Mouse (Mus musculus): ENCODE results near the gene Prkn. TPM values are rescaled to one million over a fixed set of nuclear protein-coding genes. Genes with fewer than 3 reads are reported as not detected.

Gene Prkn
- polyA plus RNA-seq, 1 experiment from 2014 or later: 0.96 TPM

- TF ChIP-seq CTCF (IDR thresholded peaks at IDR 0.05; ENCODE audit: low read depth): no peak
- no peak overlapping the region for H3K9ac ChIP-seq (ENCODE audit: low read depth, low read length)
- H3K27me3 ChIP-seq (replicated peaks; ENCODE audit: control insufficient read depth, insufficient read depth, low read length): no peaks in the 10 kb centered on the region
- no peaks in the 10 kb centered on the region for H3K9me3 ChIP-seq (ENCODE audit: control insufficient read depth)
- H3K4me3 ChIP-seq (ENCODE audit: low read depth, low read length): no peak overlapping the region
- H3K4me2 ChIP-seq (replicated peaks; ENCODE audit: low read depth): no peak overlapping the region
- H3K4me1 ChIP-seq (replicated peaks; ENCODE audit: control insufficient read depth, insufficient read depth, low read length): no peaks in the 10 kb centered on the region
- 35% methylated on average over 5 of the region's 5 CpGs for WGBS
- no peak overlapping the region for H3K27ac ChIP-seq (ENCODE audit: low read depth, low read length)
- peak; percentile 56; the same call in 1 of the 2 replicates for ATAC-seq
- no peaks in the 10 kb centered on the region for H3K36me3 ChIP-seq (ENCODE audit: control insufficient read depth, insufficient read depth)
Measured at GRCm38 (mm10) chr17:12037065-12037464, 1196.9 kb downstream of the Prkn start.

- Histone ChIP-seq H3K4me1 (replicated peaks; ENCODE audit: control insufficient read depth, insufficient read depth, low read length) (no peaks in the 10 kb centered on the region), H3K36me3 (ENCODE audit: control insufficient read depth, insufficient read depth) (no peaks in the 10 kb centered on the region), H3K9ac (ENCODE audit: low read depth, low read length) (no peak overlapping the region), H3K27me3 (replicated peaks; ENCODE audit: control insufficient read depth, insufficient read depth, low read length) (no peaks in the 10 kb centered on the region), H3K9me3 (ENCODE audit: control insufficient read depth) (no peaks in the 10 kb centered on the region), H3K4me3 (ENCODE audit: low read depth, low read length) (no peak overlapping the region), H3K27ac (ENCODE audit: low read depth, low read length) (no peak overlapping the region), H3K4me2 (replicated peaks; ENCODE audit: low read depth) (no peak overlapping the region)
- no peak for TF ChIP-seq CTCF (IDR thresholded peaks at IDR 0.05; ENCODE audit: low read depth)
- no peak for ATAC-seq
- 69% methylated on average over 2 of the region's 2 CpGs for WGBS
Measured at GRCm38 (mm10) chr17:12037574-12037973, 1197.4 kb downstream of the Prkn start.

DNA sequence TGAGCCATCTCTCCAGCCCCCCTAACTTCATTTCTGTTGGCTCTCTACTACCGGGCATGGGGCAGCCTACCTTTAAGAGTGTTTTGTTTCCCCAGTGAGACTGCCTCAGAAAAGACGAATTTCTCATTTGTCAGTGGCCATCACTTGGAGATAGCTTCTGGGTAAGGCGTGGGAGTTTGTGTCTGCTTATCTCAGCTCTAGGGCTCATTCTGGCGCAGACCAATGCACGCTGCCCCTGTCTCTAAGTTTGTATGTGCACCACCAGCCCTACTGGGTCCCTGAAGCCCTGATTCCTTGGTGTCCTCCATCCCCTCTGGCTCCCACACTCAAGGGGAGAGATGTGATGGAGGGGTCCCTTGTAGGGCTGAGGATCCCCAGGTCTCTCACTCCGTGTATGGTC lies 1198.3 kb downstream of the Prkn start:
- no peak overlapping the region for H3K4me3 ChIP-seq (ENCODE audit: low read depth, low read length)
- TF ChIP-seq CTCF (IDR thresholded peaks at IDR 0.05; ENCODE audit: low read depth): no peak

GRCm38 (mm10) chr17:12039188-12039587 lies 1199.0 kb downstream of the Prkn start:
- no peaks in the 10 kb centered on the region for H3K9me3 ChIP-seq (ENCODE audit: control insufficient read depth)
- H3K36me3 ChIP-seq (ENCODE audit: control insufficient read depth, insufficient read depth): no peaks in the 10 kb centered on the region
- no peaks in the 10 kb centered on the region for H3K27me3 ChIP-seq (replicated peaks; ENCODE audit: control insufficient read depth, insufficient read depth, low read length)
- no peak overlapping the region for H3K4me2 ChIP-seq (replicated peaks; ENCODE audit: low read depth)
- peak; percentile 99 for TF ChIP-seq CTCF (IDR thresholded peaks at IDR 0.05; ENCODE audit: low read depth)
- H3K4me3 ChIP-seq (ENCODE audit: low read depth, low read length): no peak overlapping the region
- no peaks in the 10 kb centered on the region for H3K4me1 ChIP-seq (replicated peaks; ENCODE audit: control insufficient read depth, insufficient read depth, low read length)
- H3K27ac ChIP-seq (ENCODE audit: low read depth, low read length): no peak overlapping the region
- H3K9ac ChIP-seq (ENCODE audit: low read depth, low read length): no peak overlapping the region
- 2% methylated on average over 9 of the region's 9 CpGs for WGBS
- ATAC-seq: no peak

More for the DNA sequence above, 1198.3 kb downstream of the Prkn start:
- H3K27ac ChIP-seq (ENCODE audit: low read depth, low read length): no peak overlapping the region
- 62% methylated on average over 6 of the region's 6 CpGs for WGBS
- H3K9ac ChIP-seq (ENCODE audit: low read depth, low read length): no peak overlapping the region
- ATAC-seq: no peak
- no peaks in the 10 kb centered on the region for H3K9me3 ChIP-seq (ENCODE audit: control insufficient read depth)
- H3K4me2 ChIP-seq (replicated peaks; ENCODE audit: low read depth): no peak overlapping the region
- no peaks in the 10 kb centered on the region for H3K36me3 ChIP-seq (ENCODE audit: control insufficient read depth, insufficient read depth)
- H3K27me3 ChIP-seq (replicated peaks; ENCODE audit: control insufficient read depth, insufficient read depth, low read length): no peaks in the 10 kb centered on the region
- H3K4me1 ChIP-seq (replicated peaks; ENCODE audit: control insufficient read depth, insufficient read depth, low read length): no peaks in the 10 kb centered on the region

- H3K27me3 ChIP-seq (replicated peaks; ENCODE audit: control insufficient read depth, insufficient read depth, low read length): no peaks in the 10 kb centered on the region
- no peak overlapping the region for H3K9ac ChIP-seq (ENCODE audit: low read depth, low read length)
- H3K4me1 ChIP-seq (replicated peaks; ENCODE audit: control insufficient read depth, insufficient read depth, low read length): no peaks in the 10 kb centered on the region
- no peak for ATAC-seq
- 51% methylated on average over 3 of the region's 3 CpGs for WGBS
- no peak overlapping the region for H3K27ac ChIP-seq (ENCODE audit: low read depth, low read length)
- H3K36me3 ChIP-seq (ENCODE audit: control insufficient read depth, insufficient read depth): no peaks in the 10 kb centered on the region
- H3K4me3 ChIP-seq (ENCODE audit: low read depth, low read length): no peak overlapping the region
- H3K9me3 ChIP-seq (ENCODE audit: control insufficient read depth): no peaks in the 10 kb centered on the region
- no peak overlapping the region for H3K4me2 ChIP-seq (replicated peaks; ENCODE audit: low read depth)
- TF ChIP-seq CTCF (IDR thresholded peaks at IDR 0.05; ENCODE audit: low read depth): no peak
Measured at GRCm38 (mm10) chr17:12039922-12040321, 1199.7 kb downstream of the Prkn start.

DNA sequence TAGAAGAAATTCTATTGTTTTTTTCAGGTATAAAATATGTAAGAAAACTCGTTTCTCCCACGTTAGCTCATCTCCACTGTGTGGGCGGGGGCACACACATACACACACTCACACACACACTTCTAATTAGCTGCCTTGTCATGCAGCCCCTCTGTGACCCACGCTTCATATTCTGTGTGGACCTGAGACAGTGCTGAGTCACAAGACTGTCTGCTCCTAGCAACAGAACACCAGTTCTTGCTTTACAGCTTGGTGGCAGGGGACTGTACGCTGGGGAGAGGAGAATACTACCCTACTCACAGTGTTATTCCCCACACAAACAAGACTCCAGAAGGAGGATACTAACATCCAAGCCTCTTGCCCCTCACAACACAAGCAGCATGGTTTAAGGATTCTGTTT lies 1200.4 kb downstream of the Prkn start:
- no peak overlapping the region for H3K27ac ChIP-seq (ENCODE audit: low read depth, low read length)
- H3K4me1 ChIP-seq (replicated peaks; ENCODE audit: control insufficient read depth, insufficient read depth, low read length): no peaks in the 10 kb centered on the region
- H3K9ac ChIP-seq (ENCODE audit: low read depth, low read length): no peak overlapping the region
- WGBS: 88% methylated on average over 5 of the region's 5 CpGs
- no peak for TF ChIP-seq CTCF (IDR thresholded peaks at IDR 0.05; ENCODE audit: low read depth)
- H3K4me3 ChIP-seq (ENCODE audit: low read depth, low read length): no peak overlapping the region
- ATAC-seq: no peak
- no peak overlapping the region for H3K4me2 ChIP-seq (replicated peaks; ENCODE audit: low read depth)
- H3K36me3 ChIP-seq (ENCODE audit: control insufficient read depth, insufficient read depth): no peaks in the 10 kb centered on the region
- no peaks in the 10 kb centered on the region for H3K9me3 ChIP-seq (ENCODE audit: control insufficient read depth)
- no peaks in the 10 kb centered on the region for H3K27me3 ChIP-seq (replicated peaks; ENCODE audit: control insufficient read depth, insufficient read depth, low read length)

- Histone ChIP-seq H3K4me2 (replicated peaks; ENCODE audit: low read depth) (no peak overlapping the region), H3K27me3 (replicated peaks; ENCODE audit: control insufficient read depth, insufficient read depth, low read length) (no peaks in the 10 kb centered on the region), H3K36me3 (ENCODE audit: control insufficient read depth, insufficient read depth) (no peaks in the 10 kb centered on the region), H3K27ac (ENCODE audit: low read depth, low read length) (no peak overlapping the region), H3K9ac (ENCODE audit: low read depth, low read length) (no peak overlapping the region), H3K4me1 (replicated peaks; ENCODE audit: control insufficient read depth, insufficient read depth, low read length) (no peaks in the 10 kb centered on the region), H3K9me3 (ENCODE audit: control insufficient read depth) (no peaks in the 10 kb centered on the region), H3K4me3 (ENCODE audit: low read depth, low read length) (no peak overlapping the region)
- 95% methylated on average over 5 of the region's 5 CpGs for WGBS
- no peak for ATAC-seq
- TF ChIP-seq CTCF (IDR thresholded peaks at IDR 0.05; ENCODE audit: low read depth): no peak
Measured at GRCm38 (mm10) chr17:12041091-12041655, 1201.0 kb downstream of the Prkn start.
